Mouse (Mus musculus) liver (tissue): ENCODE measurements around the gene Kif21b.

ENCODE experiments used
- DNase-seq: peaks from one replicate; pipeline ENCODE4 v3.0.0-alpha.2; 2020; ENCODE audit warnings: mixed read lengths

Gene Kif21b

DNA sequence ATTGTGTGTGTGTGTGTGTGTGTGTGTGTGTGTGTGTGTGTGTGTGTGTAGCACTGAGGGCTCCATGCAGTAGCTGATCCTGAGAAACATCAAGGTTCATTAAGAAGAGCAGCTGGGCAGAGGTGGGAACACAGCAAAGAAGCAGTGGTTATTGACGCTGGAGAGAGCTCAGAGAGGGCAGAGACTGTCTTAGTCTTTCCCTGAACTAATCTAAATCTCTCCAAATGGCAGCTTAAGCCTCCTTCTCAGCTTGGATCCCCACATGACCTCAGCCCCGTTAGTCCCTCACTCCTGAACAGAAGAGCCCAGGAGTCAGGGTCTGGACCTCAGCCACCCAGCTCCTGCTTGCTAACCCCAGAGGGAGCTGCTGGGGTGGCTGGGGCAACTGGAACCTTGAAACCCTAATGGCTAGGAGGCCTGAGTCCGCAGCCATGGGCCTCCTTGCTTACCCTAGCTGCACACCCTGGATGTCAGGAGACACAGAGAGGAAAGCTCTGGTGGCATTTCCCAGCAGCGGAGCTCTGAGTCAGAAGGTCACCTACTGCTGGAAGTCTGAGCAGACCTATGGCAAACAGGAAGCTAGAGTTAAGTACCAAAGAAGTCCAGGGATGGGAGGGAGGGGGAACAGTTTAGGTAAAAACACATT, 2.1 kb upstream of the Kif21b start:
- no peak for DNase-seq

DNA sequence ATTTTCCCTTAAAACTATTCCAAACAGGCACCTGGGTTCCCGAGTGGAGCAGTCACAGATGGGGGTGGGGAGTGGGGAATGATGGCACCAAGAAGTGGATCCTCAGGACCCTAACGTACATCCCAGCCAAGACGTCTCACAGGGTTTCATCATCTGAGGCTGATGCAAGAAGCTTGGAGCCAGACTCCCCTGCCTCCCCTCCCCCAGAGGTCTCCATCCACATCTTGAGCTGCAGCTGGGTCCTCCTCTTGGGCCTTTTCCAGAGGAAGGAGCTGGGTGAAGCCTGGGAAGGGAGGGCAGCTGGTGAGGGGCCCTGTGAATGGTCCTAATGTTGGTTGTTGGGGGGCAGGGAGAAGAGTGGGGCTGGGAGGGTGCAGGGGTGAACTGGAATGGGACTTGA, 1.1 kb upstream of the Kif21b start:
- DNase-seq = no peak

- DNase-seq = no peak
These were observed 558 bp downstream of the Kif21b start for GRCm38 (mm10) chr1:136131603-136132291.

GRCm38 (mm10) chr1:136132386-136133201, 1.4 kb downstream of the Kif21b start:
- no peak for DNase-seq

GRCm38 (mm10) chr1:136133570-136134240, 2.5 kb downstream of the Kif21b start:
- DNase-seq = no peak

DNA sequence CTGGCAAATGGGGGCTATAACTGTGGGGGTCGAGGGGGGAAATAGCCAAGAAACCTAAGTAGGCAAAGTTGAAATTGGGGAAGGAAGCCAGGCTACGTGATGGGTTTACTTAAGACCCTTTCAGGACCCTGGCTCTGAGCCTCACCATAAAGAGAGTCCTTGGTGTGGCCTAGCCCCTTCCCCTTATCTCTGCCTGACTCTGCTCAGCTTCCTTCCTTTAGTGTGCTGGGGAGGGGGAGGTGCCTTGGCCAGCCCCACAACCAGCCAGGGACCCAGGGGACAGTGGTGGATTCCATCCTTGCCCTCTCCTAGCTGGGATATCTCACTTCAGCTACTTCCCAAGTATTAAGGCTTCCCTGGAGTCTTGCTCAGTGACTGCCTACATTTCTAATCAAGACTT, 3.4 kb downstream of the Kif21b start:
- DNase-seq = no peak

DNA sequence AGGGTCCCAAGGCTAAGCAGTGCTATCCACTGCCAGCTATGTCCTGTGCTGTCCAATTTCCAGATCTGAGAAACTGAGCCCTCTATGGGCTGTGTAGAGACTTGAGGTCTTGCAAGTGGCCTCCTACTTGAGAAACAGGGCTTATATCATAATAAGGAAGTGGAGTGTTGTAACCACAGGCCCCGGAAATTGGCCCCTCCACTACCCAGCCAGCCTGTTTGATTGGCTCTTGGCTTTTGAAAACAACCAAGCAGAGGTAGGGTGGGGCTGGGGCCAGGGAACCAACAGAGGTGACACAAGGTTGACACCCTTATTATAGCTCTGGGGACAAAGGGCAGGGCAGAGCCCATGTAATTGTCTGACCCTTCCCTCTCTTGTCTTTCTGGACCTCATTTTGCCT, 3.9 kb downstream of the Kif21b start:
- peak; percentile 85 for DNase-seq

DNA sequence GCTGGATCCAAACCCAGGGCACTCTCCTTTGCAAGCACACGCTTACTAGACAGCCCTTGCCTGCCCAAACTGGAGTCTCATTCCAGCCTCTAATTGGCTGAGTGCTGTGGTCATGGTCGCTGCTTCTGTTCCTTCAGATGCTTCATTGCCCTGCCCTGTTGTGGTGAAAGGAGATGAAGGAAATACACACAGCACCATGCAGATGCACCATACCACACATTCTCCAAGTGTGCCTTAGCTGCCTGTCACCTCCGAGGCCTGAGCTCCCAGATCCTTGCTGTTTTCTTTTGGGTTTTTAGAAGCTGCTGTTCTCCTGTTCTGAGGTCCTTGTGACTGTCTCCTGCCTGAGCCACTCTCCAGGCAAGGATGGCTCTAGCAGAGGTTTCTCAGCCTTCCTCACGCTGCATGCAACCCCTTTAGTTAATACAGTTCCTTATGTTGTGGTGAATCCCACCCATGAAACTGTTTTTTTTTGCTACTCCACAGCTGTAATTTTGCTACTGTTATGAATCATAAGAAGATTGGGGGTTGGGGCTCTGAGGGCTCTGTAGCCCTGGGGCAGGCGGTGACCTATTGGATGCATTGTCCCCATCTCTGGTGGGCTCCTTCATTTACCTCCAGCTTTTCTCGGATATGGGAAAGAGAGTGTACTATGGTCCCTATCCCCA, 4.7 kb downstream of the Kif21b start:
- DNase-seq = no peak

GRCm38 (mm10) chr1:136136547-136136946, 5.4 kb downstream of the Kif21b start:
- DNase-seq = no peak

- DNase-seq = no peak
These were observed 5.9 kb downstream of the Kif21b start for GRCm38 (mm10) chr1:136137071-136137531.

GRCm38 (mm10) chr1:136137575-136137974, 6.4 kb downstream of the Kif21b start:
- peak; percentile 66 for DNase-seq

DNA sequence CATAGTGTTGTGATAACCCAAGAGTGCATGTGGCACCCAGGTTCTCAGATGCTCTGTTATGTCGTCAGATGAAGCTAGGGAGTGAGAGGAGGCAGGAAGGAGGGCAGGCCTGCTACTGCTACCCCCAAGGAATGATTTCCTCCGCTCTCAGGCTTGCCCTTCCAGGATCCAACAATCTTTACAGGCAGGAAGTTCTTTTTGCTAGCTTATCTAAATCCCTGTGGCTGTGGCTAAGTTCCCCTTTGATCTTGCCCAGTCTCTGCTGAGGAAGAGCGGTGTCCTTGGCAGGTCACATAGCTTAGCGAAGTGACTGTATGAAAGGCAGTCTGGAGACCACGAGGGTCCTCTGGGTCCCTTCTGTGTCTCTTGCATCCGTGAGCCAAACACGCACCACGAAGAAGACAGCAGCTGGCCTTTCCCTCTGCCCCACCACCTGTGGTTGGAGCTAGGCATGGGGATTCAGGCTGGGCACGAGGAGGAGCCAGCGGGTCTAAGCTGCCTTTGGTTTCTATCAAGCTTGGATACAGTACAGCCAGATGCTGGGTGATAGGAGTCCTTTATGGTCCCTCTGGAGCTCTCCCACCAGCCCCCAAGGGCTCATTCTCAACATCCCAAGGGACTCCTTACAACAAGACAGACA, 7.1 kb downstream of the Kif21b start:
- no peak for DNase-seq

DNA sequence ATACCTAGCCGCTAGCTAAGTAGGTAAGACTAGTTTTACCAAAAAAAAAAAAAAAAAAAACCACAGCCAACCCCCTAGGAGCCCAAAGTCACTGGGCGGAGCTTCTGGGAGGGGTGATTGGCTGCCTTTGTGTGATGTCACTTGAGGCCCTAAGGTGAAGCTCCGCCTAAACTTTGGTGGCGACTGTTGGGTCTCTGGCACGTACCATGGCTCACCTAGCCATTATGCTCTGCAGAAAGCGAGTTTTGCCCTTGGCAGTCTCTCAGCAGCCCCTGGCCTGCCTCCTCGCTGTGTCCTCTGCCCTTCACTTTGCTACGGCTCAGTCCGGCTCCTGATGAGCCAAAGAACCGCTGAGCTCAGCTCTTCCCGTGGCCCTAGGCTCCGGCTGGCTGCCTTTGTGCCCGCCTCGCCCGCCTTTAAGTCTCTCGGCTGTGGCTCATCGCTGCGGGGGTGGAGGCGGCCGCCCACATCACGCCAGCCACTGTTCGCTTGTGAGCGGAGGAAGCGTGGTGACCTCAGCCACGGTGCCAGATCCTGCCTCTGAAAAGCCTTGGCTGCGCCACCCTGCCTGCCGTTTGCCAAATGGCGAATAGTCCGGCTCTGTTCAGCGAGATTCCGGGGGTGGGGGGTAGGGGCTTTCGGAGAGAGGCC, 8.9 kb downstream of the Kif21b start:
- peak; percentile 93 for DNase-seq

DNA sequence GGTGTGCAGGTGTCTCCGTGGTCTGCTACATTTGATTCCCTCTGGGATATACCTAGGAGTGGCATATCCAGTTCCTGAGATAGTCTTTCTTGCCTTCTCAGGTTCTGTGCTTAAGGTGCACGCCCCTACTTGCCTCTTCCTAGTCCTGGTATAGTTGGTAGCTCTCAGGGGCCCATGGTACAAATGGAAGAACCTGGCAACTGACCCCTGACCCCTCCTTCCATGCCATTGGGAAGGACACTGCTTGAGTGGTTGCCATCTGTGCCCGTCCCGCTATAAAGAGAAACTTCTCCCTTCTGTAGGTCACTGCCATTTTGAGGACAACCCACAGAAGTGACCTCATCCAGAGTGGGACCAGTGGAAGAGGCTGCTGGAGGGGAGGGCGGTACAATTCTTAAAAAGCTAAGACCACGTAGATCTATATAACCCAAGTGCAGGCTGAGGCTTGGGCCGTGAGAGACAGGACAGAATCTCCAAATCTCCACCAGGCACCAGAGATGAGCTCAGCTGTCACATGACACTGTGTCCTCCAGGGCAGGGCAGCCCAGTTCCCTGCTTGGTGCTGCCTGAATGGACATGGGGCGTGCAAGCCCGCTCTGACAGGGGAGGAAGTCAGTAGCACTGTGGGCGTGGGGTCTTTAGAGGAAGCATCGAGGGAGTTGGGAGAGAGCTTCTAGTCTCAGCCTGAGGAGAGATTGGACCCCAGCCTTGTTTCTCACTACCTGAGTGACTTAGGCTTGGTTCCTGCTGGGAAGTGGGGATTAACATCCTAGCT, 10.2 kb downstream of the Kif21b start:
- DNase-seq = peak; percentile 33

DNA sequence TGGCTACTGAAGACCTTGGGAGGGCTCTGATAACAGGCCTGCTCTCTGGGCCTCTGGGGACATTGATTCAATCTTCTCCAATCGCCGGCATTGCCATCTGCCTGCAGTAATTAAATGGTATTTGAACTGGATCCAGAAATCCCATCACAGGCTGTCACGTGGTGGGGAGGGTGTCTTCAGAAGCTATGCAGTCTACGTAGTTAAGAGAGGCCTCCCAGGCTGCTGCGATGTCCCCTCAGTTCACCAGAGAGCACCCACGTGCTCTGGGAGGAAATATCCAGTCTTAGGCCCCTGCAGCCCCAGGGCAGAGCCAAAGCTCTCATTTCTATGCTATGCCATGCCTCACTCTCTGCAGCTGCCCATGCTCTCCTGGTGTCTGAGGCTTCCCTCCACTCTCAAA, 11.1 kb downstream of the Kif21b start:
- DNase-seq = no peak

- no peak for DNase-seq
These were observed 12.3 kb downstream of the Kif21b start for GRCm38 (mm10) chr1:136143514-136143913.

GRCm38 (mm10) chr1:136149702-136150101, 18.5 kb downstream of the Kif21b start:
- DNase-seq = no peak

DNA sequence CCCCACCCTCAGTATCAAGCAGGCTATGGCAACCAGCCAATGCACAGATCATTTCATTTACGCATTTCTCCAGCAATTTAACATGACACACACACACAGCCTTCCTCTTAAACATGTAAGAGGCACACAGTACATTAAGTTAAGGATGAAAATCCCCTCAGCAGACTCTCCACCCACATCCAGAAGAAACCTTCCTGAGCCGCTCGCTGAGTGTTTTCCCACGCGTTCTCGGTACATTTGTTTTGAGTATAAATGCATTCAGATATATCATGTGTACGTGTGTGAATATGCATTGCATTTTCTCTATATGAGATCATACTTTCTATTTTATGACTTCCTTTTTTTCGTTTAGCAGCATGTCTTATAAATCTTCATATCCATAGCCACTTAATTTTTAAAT, 20.2 kb downstream of the Kif21b start:
- DNase-seq = no peak

DNA sequence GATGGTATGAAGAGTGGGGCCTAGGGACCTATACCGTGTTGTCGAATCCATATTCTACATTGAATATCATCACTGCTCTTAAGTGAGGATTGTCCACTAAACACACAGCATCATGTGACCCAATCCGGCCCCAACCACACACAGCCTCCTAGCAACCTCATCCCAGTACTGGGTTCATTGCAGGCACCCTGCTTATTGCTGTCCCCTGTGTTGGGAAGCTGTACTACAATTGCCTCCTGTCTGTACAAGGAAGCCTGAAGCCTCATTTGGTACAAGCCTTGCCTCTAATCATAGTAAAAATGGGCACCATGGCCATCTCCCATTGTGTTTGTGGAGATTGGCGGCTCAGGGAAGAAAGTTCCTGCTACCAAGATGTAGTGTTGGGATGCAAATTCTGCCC, 25.1 kb downstream of the Kif21b start:
- DNase-seq = no peak

GRCm38 (mm10) chr1:136156951-136157350, 25.8 kb downstream of the Kif21b start:
- no peak for DNase-seq

GRCm38 (mm10) chr1:136159830-136160229, 28.6 kb downstream of the Kif21b start:
- DNase-seq = no peak
